Mouse (Mus musculus) stomach, postnatal 0 days (tissue): ENCODE measurements around the gene Col6a6.

Source experiments
- CTCF ChIP-seq: IDR thresholded peaks from 2 replicates; pipeline ENCODE4 v1.5.1; 2016; ENCODE audit warnings: antibody characterized with exemption, low read depth, mild to moderate bottlenecking, moderate library complexity
- EP300 ChIP-seq: optimal IDR thresholded peaks from 2 replicates; pipeline ENCODE3; 2016; ENCODE audit warnings: antibody characterized with exemption

GRCm38 (mm10) chr9:105684549-105685165, 143.3 kb downstream of the Col6a6 start:
- TF ChIP-seq EP300 (no peak), CTCF (no peak)
